Mouse (Mus musculus) intestine, embryonic 15.5 days (tissue): Measurements from ENCODE around the gene Thsd4. TPM values are rescaled to one million over a fixed set of nuclear protein-coding genes. Genes with fewer than 3 reads are reported as not detected.

ENCODE experiments used
- ATAC-seq: fragments of 200-750 bp; cut with Nextera tagmentation; 2 replicates; pipeline ENCODE4 v1.8.0; 2017; ENCODE audit warnings: moderate TSS enrichment, moderate library complexity
- H3K27ac ChIP-seq: fragments of 300-500 bp; sonication (generic); 2 replicates; pipeline ENCODE4 v1.5.1; 2015; ENCODE audit warnings: mild to moderate bottlenecking, inconsistent platforms
- H3K27me3 ChIP-seq: fragments of 300-500 bp; sonication (generic); replicated peaks from 2 replicates; pipeline ENCODE4 v1.6.1; 2015; ENCODE audit warnings: inconsistent platforms
- H3K36me3 ChIP-seq: fragments of 300-500 bp; sonication (generic); 2 replicates; pipeline ENCODE4 v1.6.1; 2015; ENCODE audit warnings: inconsistent platforms
- H3K4me1 ChIP-seq: fragments of 300-500 bp; sonication (generic); replicated peaks from 2 replicates; pipeline ENCODE4 v1.6.1; 2015; ENCODE audit warnings: inconsistent platforms
- H3K4me2 ChIP-seq: fragments of 300-500 bp; sonication (generic); replicated peaks from 2 replicates; pipeline ENCODE4 v1.6.1; 2015; ENCODE audit warnings: mild to moderate bottlenecking, inconsistent platforms
- H3K4me3 ChIP-seq: fragments of 300-500 bp; sonication (generic); replicated peaks from 2 replicates; pipeline ENCODE4 v1.5.1; 2015; ENCODE audit warnings: inconsistent platforms
- H3K9ac ChIP-seq: fragments of 300-500 bp; sonication (generic); 2 replicates; pipeline ENCODE4 v1.6.1; 2015; ENCODE audit warnings: inconsistent platforms
- H3K9me3 ChIP-seq: fragments of 300-500 bp; sonication (generic); 2 replicates; pipeline ENCODE4 v1.6.1; 2016; ENCODE audit warnings: inconsistent platforms
- WGBS: fragments of 180-500 bp; shearing (Covaris S2); methylation state at CpG from one replicate; pipeline ENCODE4 v1.1.7; 2015; 5-methylcytosine and 5-hydroxymethylcytosine counted together
- polyA plus RNA-seq: library from polyadenylated mRNA; unstranded; fragments of >200 nt; fragmentation: Nextera tagmentation; extraction: Ambion mirVana; gene quantifications from 2 replicates; pipeline ENCODE4 v1.2.1, GENCODE M21; 2015

Thsd4 gene
- polyA plus RNA-seq, 1 experiment from 2014 or later = 23.2 TPM

GRCm38 (mm10) chr9:60364166-60364781 lies 157.6 kb downstream of the Thsd4 start:
- Histone ChIP-seq H3K4me2 (no peak overlapping the region), H3K27ac (peak overlapping the region; percentile 18; the same call in 1 of the 2 replicates), H3K9ac (no peak overlapping the region), H3K27me3 (no peaks in the 10 kb centered on the region), H3K36me3 (no peaks in the 10 kb centered on the region), H3K4me1 (peaks cover 39% of the 10 kb centered on the region), H3K4me3 (no peak overlapping the region), H3K9me3 (no peaks in the 10 kb centered on the region)
- peak; percentile 71 for ATAC-seq
- 20% methylated on average over 14 of the region's 14 CpGs for WGBS

- Histone ChIP-seq H3K36me3 (no peaks in the 10 kb centered on the region), H3K27me3 (no peaks in the 10 kb centered on the region), H3K4me1 (peaks cover 16% of the 10 kb centered on the region), H3K27ac (no peak overlapping the region; the same call in 1 of the 2 replicates), H3K4me3 (no peak overlapping the region), H3K9ac (no peak overlapping the region), H3K4me2 (no peak overlapping the region), H3K9me3 (no peaks in the 10 kb centered on the region)
- ATAC-seq = no peak
- WGBS = 81% methylated on average over 4 of the region's 4 CpGs
Observed at GRCm38 (mm10) chr9:60352351-60352750, 169.5 kb downstream of the Thsd4 start.

GRCm38 (mm10) chr9:60351153-60351552 lies 170.7 kb downstream of the Thsd4 start:
- H3K4me1 ChIP-seq = peaks cover 16% of the 10 kb centered on the region
- WGBS = 61% methylated on average over 6 of the region's 6 CpGs
- H3K36me3 ChIP-seq = no peaks in the 10 kb centered on the region
- no peak overlapping the region for H3K4me3 ChIP-seq
- no peaks in the 10 kb centered on the region for H3K9me3 ChIP-seq
- no peak overlapping the region for H3K4me2 ChIP-seq
- peak overlapping the region; percentile 51; the same call in 1 of the 2 replicates for H3K27ac ChIP-seq
- H3K27me3 ChIP-seq = no peaks in the 10 kb centered on the region
- peak; percentile 68 for ATAC-seq
- H3K9ac ChIP-seq = no peak overlapping the region

- H3K27me3 ChIP-seq = no peaks in the 10 kb centered on the region
- no peak overlapping the region for H3K4me3 ChIP-seq
- no peaks in the 10 kb centered on the region for H3K9me3 ChIP-seq
- H3K4me1 ChIP-seq = 0 out of 2 replicates have a peak, but pooled peaks cover 6% of the 10 kb centered on the region
- no peaks in the 10 kb centered on the region for H3K36me3 ChIP-seq
- 71% methylated on average over 5 of the region's 5 CpGs for WGBS
- peak overlapping the region; percentile 74 for H3K27ac ChIP-seq
- ATAC-seq = peak; percentile 93
- H3K9ac ChIP-seq = no peak overlapping the region
- no peak overlapping the region for H3K4me2 ChIP-seq
Observed at GRCm38 (mm10) chr9:60336147-60336546, 185.7 kb downstream of the Thsd4 start.

- no peaks in the 10 kb centered on the region for H3K36me3 ChIP-seq
- peak; percentile 42 for ATAC-seq
- H3K4me1 ChIP-seq = 0 out of 2 replicates have a peak, but pooled peaks cover 6% of the 10 kb centered on the region
- WGBS = 82% methylated on average over 6 of the region's 6 CpGs
- H3K4me2 ChIP-seq = no peak overlapping the region
- peak overlapping the region; percentile 74 for H3K27ac ChIP-seq
- H3K4me3 ChIP-seq = no peak overlapping the region
- no peaks in the 10 kb centered on the region for H3K27me3 ChIP-seq
- H3K9me3 ChIP-seq = no peaks in the 10 kb centered on the region
- H3K9ac ChIP-seq = no peak overlapping the region
Observed at GRCm38 (mm10) chr9:60335455-60335854, 186.4 kb downstream of the Thsd4 start.

- no peak overlapping the region for H3K4me2 ChIP-seq
- no peak overlapping the region for H3K4me3 ChIP-seq
- 73% methylated on average over 4 of the region's 4 CpGs for WGBS
- no peaks in the 10 kb centered on the region; the same call in 1 of the 2 replicates for H3K4me1 ChIP-seq
- H3K27me3 ChIP-seq = no peaks in the 10 kb centered on the region
- no peaks in the 10 kb centered on the region for H3K36me3 ChIP-seq
- no peaks in the 10 kb centered on the region for H3K9me3 ChIP-seq
- no peak for ATAC-seq
- no peak overlapping the region for H3K9ac ChIP-seq
- H3K27ac ChIP-seq = no peak overlapping the region
Observed at GRCm38 (mm10) chr9:60329911-60330310, 191.9 kb downstream of the Thsd4 start.

GRCm38 (mm10) chr9:60324716-60325115 lies 197.1 kb downstream of the Thsd4 start:
- Histone ChIP-seq H3K27ac (no peak overlapping the region), H3K4me1 (no peaks in the 10 kb centered on the region; the same call in 1 of the 2 replicates), H3K9ac (no peak overlapping the region), H3K4me3 (no peak overlapping the region), H3K36me3 (no peaks in the 10 kb centered on the region), H3K27me3 (no peaks in the 10 kb centered on the region), H3K9me3 (no peaks in the 10 kb centered on the region), H3K4me2 (no peak overlapping the region)
- WGBS = 97% methylated on average over 2 of the region's 2 CpGs
- ATAC-seq = no peak

- Histone ChIP-seq H3K9ac (no peak overlapping the region), H3K4me3 (no peak overlapping the region), H3K27ac (no peak overlapping the region), H3K4me2 (no peak overlapping the region), H3K9me3 (no peaks in the 10 kb centered on the region), H3K4me1 (peaks cover 5% of the 10 kb centered on the region), H3K27me3 (no peaks in the 10 kb centered on the region), H3K36me3 (no peaks in the 10 kb centered on the region)
- 60% methylated on average over 6 of the region's 6 CpGs for WGBS
- no peak for ATAC-seq
Observed at GRCm38 (mm10) chr9:60323435-60323834, 198.4 kb downstream of the Thsd4 start.

GRCm38 (mm10) chr9:60317291-60317690 lies 204.6 kb downstream of the Thsd4 start:
- peak; percentile 73 for ATAC-seq
- H3K9me3 ChIP-seq = no peaks in the 10 kb centered on the region
- WGBS = 72% methylated on average over 8 of the region's 8 CpGs
- peaks cover 25% of the 10 kb centered on the region for H3K4me1 ChIP-seq
- H3K36me3 ChIP-seq = no peaks in the 10 kb centered on the region
- no peak overlapping the region for H3K4me2 ChIP-seq
- H3K27ac ChIP-seq = 0 out of 2 replicates have a peak overlapping the region, but pooled peaks have one; percentile 1
- no peaks in the 10 kb centered on the region for H3K27me3 ChIP-seq
- no peak overlapping the region for H3K4me3 ChIP-seq
- no peak overlapping the region for H3K9ac ChIP-seq

GRCm38 (mm10) chr9:60316510-60316909 lies 205.3 kb downstream of the Thsd4 start:
- peaks cover 33% of the 10 kb centered on the region for H3K4me1 ChIP-seq
- H3K36me3 ChIP-seq = no peaks in the 10 kb centered on the region
- no peak for ATAC-seq
- no peak overlapping the region for H3K9ac ChIP-seq
- no peak overlapping the region for H3K4me3 ChIP-seq
- H3K9me3 ChIP-seq = no peaks in the 10 kb centered on the region
- WGBS = 53% methylated on average over 5 of the region's 5 CpGs
- H3K4me2 ChIP-seq = no peak overlapping the region
- H3K27ac ChIP-seq = peak overlapping the region; percentile 1; the same call in 1 of the 2 replicates
- no peaks in the 10 kb centered on the region for H3K27me3 ChIP-seq

- H3K9ac ChIP-seq = no peak overlapping the region
- H3K4me2 ChIP-seq = no peak overlapping the region
- peak; percentile 79 for ATAC-seq
- H3K27me3 ChIP-seq = no peaks in the 10 kb centered on the region
- H3K9me3 ChIP-seq = no peaks in the 10 kb centered on the region
- 58% methylated on average over 5 of the region's 5 CpGs for WGBS
- peaks cover 41% of the 10 kb centered on the region for H3K4me1 ChIP-seq
- no peak overlapping the region for H3K4me3 ChIP-seq
- H3K36me3 ChIP-seq = no peaks in the 10 kb centered on the region
- no peak overlapping the region for H3K27ac ChIP-seq
Observed at GRCm38 (mm10) chr9:60315533-60315932, 206.3 kb downstream of the Thsd4 start.

GRCm38 (mm10) chr9:60313661-60314060 lies 208.2 kb downstream of the Thsd4 start:
- no peaks in the 10 kb centered on the region for H3K27me3 ChIP-seq
- H3K36me3 ChIP-seq = no peaks in the 10 kb centered on the region
- no peak overlapping the region for H3K9ac ChIP-seq
- no peak overlapping the region for H3K4me2 ChIP-seq
- no peak overlapping the region for H3K27ac ChIP-seq
- no peak overlapping the region for H3K4me3 ChIP-seq
- H3K4me1 ChIP-seq = peaks cover 47% of the 10 kb centered on the region
- no peak for ATAC-seq
- WGBS = 78% methylated on average over 6 of the region's 6 CpGs
- H3K9me3 ChIP-seq = no peaks in the 10 kb centered on the region

GRCm38 (mm10) chr9:60312670-60313069 lies 209.2 kb downstream of the Thsd4 start:
- Histone ChIP-seq H3K9ac (no peak overlapping the region), H3K4me1 (peaks cover 55% of the 10 kb centered on the region), H3K4me3 (no peak overlapping the region), H3K9me3 (no peaks in the 10 kb centered on the region), H3K27ac (no peak overlapping the region), H3K27me3 (no peaks in the 10 kb centered on the region), H3K4me2 (no peak overlapping the region), H3K36me3 (no peaks in the 10 kb centered on the region)
- ATAC-seq = no peak
- WGBS = 81% methylated on average over 7 of the region's 7 CpGs
